Mouse (Mus musculus) cerebellum, adult 2 months (tissue): ENCODE measurements at regions not wholly inside any gene's neighbourhood (a gene's known extent, or its start where the extent isn't known, plus 50 kb on each side); places are given as distances from the start of the nearest gene placed in this dataset.

Experiments used
- CTCF ChIP-seq: fragments of 200-500 bp; IDR thresholded peaks from 2 replicates; pipeline ENCODE4 v1.5.1; 2011; ENCODE audit warnings: low read depth, mild to moderate bottlenecking, control low read depth, low read length, moderate library complexity, borderline replicate concordance; ENCODE audit not compliant: insufficient read depth
- POLR2A ChIP-seq: fragments of 200-500 bp; IDR thresholded peaks from 2 replicates; pipeline ENCODE4 v1.6.1; 2011; ENCODE audit warnings: low read length, control low read depth, borderline replicate concordance; ENCODE audit not compliant: insufficient read depth

DNA sequence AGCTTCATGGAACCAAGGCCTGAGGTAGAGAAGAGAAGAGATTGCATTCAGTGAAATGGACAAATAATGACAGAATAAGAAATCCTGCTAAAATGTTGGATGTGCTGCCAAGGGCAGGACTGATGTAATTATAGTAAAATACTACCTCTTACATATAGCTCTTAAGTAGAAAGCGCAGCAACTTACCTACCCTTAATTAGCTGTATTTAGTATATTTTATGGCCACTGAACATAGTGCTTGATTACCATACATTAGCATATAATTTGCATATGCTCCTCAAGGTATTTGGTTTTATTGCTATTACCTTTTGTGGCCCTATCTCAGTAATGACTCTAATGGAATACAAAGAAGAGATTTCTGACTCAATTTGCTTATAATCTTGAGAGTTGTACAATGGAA, 176.2 kb downstream of the Hdgfl1 start:
- TF ChIP-seq POLR2A (no peak), CTCF (no peak)
